Mouse (Mus musculus) E14TG2a.4 (cell line): ENCODE results near the gene Sema3g.

Source experiments
- CTCF ChIP-seq: conservative IDR thresholded peaks from 2 replicates; pipeline ENCODE4 v1.5.1; 2014; ENCODE audit warnings: low read length
- NANOG ChIP-seq: IDR thresholded peaks from 2 replicates; pipeline ENCODE4 v1.6.1; 2014; ENCODE audit warnings: borderline replicate concordance, low read length, mixed read lengths

- TF ChIP-seq CTCF (no peak), NANOG (no peak)
Measured at GRCm38 (mm10) chr14:31194891-31195513, 22.7 kb upstream of the Sema3g start.
